ENCODE assay signal across 8 mouse cellular contexts in the genomic region with DNA sequence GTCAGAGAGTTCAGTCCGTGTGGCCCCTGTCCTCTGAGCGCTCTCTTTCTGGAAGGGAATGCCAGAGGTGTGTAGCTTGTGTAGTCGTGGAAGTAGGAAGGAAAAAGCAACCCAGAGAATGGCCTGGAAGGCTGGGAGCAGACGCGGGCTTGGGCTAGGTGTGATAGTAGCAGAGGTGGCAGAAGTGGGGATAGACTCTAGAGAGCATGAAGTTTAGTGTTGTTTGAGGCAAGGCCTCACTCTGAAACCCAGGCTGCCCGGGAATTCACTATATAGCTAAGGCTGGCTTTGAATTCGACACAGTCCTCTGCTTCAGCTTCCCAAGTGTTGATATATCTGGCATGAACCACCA. TPM values are rescaled to one million over a fixed set of nuclear protein-coding genes. Genes with fewer than 3 reads are reported as not detected.
DNase-seq lines count a peak whose midpoint lies in the region; ATAC-seq and TF ChIP-seq lines count a peak whose summit lies in the region.

No protein-coding gene starts in this region.

- H3K36me3 ChIP-seq in heart, embryonic 10.5 days, result peaks cover 27% of the 10 kb centered on the region
- peaks cover 3 to 6% of the 10 kb centered on the region in 2 experiments; a peak in 3 of 4 replicates for H3K36me3 ChIP-seq in MEL (ENCODE audit: control insufficient read depth in 1 of 2, insufficient read depth in 2 of 2, low read length in 2 of 2)
- peaks cover 31% of the 10 kb centered on the region for H3K36me3 ChIP-seq in hindbrain, embryonic 12.5 days
- peaks cover 33% of the 10 kb centered on the region for H3K36me3 ChIP-seq in midbrain, embryonic 10.5 days

- no peak for TF ChIP-seq RAD21 in MEL (IDR thresholded peaks at IDR 0.05; ENCODE audit: low read depth, low read length)

- no peak for TF ChIP-seq POLR2A in MEL (IDR thresholded peaks at IDR 0.05; ENCODE audit: control insufficient read depth in 1 of 2, insufficient read depth in 1 of 2, low read depth in 1 of 2, low read length in 2 of 2, poor library complexity in 1 of 2)

- 1% methylated on average over 7 of the region's 7 CpGs for WGBS in heart, embryonic 10.5 days
- 2% methylated on average over 7 of the region's 7 CpGs for WGBS in hindbrain, embryonic 12.5 days
- WGBS in midbrain, embryonic 10.5 days, result under 1% methylated on average over 7 of the region's 7 CpGs

- H3K79me2 ChIP-seq in MEL (ENCODE audit: control insufficient read depth, insufficient read depth, low read length, poor library complexity), result peaks cover 23% of the 10 kb centered on the region

- peak overlapping the region; percentile 86 for H3K27ac ChIP-seq in heart, embryonic 10.5 days
- H3K27ac ChIP-seq in MEL (ENCODE audit: control insufficient read depth, low read depth, low read length), result peak overlapping the region; percentile 45
- H3K27ac ChIP-seq in hindbrain, embryonic 12.5 days, result no peak overlapping the region
- H3K27ac ChIP-seq in midbrain, embryonic 10.5 days (replicated peaks), result peak overlapping the region; percentile 87

- peak overlapping the region; percentile 83 for H3K4me3 ChIP-seq in heart, embryonic 10.5 days
- peak overlapping the region; percentile 84 to 88 for H3K4me3 ChIP-seq in MEL (ENCODE audit: control insufficient read depth in 1 of 2, insufficient read depth in 1 of 2, low read depth in 2 of 2, low read length in 2 of 2)
- peak overlapping the region; percentile 58 for H3K4me3 ChIP-seq in hindbrain, embryonic 12.5 days
- H3K4me3 ChIP-seq in midbrain, embryonic 10.5 days, result peak overlapping the region; percentile 90

- peaks cover 20% of the 10 kb centered on the region for H3K4me1 ChIP-seq in heart, embryonic 10.5 days
- peaks cover 3 to 9% of the 10 kb centered on the region in 2 experiments; a peak in 2 of 4 replicates for H3K4me1 ChIP-seq in MEL (ENCODE audit: control insufficient read depth in 1 of 2, insufficient read depth in 2 of 2, low read length in 2 of 2)
- H3K4me1 ChIP-seq in hindbrain, embryonic 12.5 days, result peaks cover 19% of the 10 kb centered on the region
- peaks cover 23% of the 10 kb centered on the region for H3K4me1 ChIP-seq in midbrain, embryonic 10.5 days

- no peak for TF ChIP-seq EP300 in MEL (IDR thresholded peaks at IDR 0.05; ENCODE audit: low read depth in 1 of 2, low read length in 2 of 2)

- H3K9me3 ChIP-seq in heart, embryonic 10.5 days, result no peaks in the 10 kb centered on the region
- no peaks in the 10 kb centered on the region for H3K9me3 ChIP-seq in MEL (replicated peaks; ENCODE audit: insufficient read depth, low read length)
- no peaks in the 10 kb centered on the region for H3K9me3 ChIP-seq in hindbrain, embryonic 12.5 days (replicated peaks)
- no peaks in the 10 kb centered on the region for H3K9me3 ChIP-seq in midbrain, embryonic 10.5 days (replicated peaks)

- no peak for TF ChIP-seq CTCF in MEL (IDR thresholded peaks at IDR 0.05 in 2 of 3, conservative IDR thresholded peaks at IDR 0.05 in 1 of 3; ENCODE audit: control insufficient read depth in 1 of 3, insufficient read depth in 1 of 3, low read depth in 2 of 3, low read length in 3 of 3, poor library complexity in 1 of 3, severe bottlenecking in 1 of 3)

- no peaks in the 10 kb centered on the region for H3K27me3 ChIP-seq in heart, embryonic 10.5 days (ENCODE audit: insufficient read depth, poor library complexity, severe bottlenecking)
- no peaks in the 10 kb centered on the region for H3K27me3 ChIP-seq in MEL (ENCODE audit: control insufficient read depth in 1 of 2, insufficient read depth in 2 of 2, low read length in 2 of 2)
- H3K27me3 ChIP-seq in hindbrain, embryonic 12.5 days, result no peaks in the 10 kb centered on the region; the same call in 1 of the 2 replicates
- H3K27me3 ChIP-seq in midbrain, embryonic 10.5 days (ENCODE audit: low read depth, poor library complexity, severe bottlenecking), result peaks cover 8% of the 10 kb centered on the region; the same call in 1 of the 2 replicates

- peak overlapping the region; percentile 85 for H3K9ac ChIP-seq in MEL (ENCODE audit: control insufficient read depth, low read depth, low read length, poor library complexity, severe bottlenecking)
- H3K9ac ChIP-seq in hindbrain, embryonic 12.5 days, result peak overlapping the region; percentile 77

- peak overlapping the region; percentile 94 for H3K4me2 ChIP-seq in hindbrain, embryonic 12.5 days (replicated peaks)

- no peak for DNase-seq in heart, embryonic 10.5 days (ENCODE audit: low spot score)
- DNase-seq in heart, adult 9 months (ENCODE audit: low spot score in 2 of 2), result no peak
- DNase-seq in MEL (ENCODE audit: low read depth, low spot score), result no peak
- DNase-seq in midbrain, embryonic 10.5 days (ENCODE audit: low spot score), result no peak
- no peak for DNase-seq in layer of hippocampus, postnatal 14 days (ENCODE audit: low spot score in 2 of 2)
- DNase-seq in cerebellum, postnatal 14 days, result no peak
- DNase-seq in adrenal gland, postnatal 10 days, result no peak

- peak; percentile 64; the same call in 1 of the 2 replicates for ATAC-seq in hindbrain, embryonic 12.5 days (ENCODE audit: low FRiP score)

TF ChIP-seq in MEL, 35 proteins besides CTCF, POLR2A, EP300 and RAD21:
- TF ChIP-seq USF2 (IDR thresholded peaks at IDR 0.05; ENCODE audit: borderline replicate concordance in 1 of 2, insufficient read depth in 1 of 2, low read depth in 1 of 2, low read length in 2 of 2) (no peak), ETS1 (IDR thresholded peaks at IDR 0.05; ENCODE audit: low read depth, low read length) (0 out of 2 replicates have a peak, but pooled peaks have one; percentile 7)

RNA-seq across cellular contexts. Expression of a gene that starts 0.5 kb away (rescaled TPM):
- 6.0 and 8.1 TPM in 2 replicates for polyA plus RNA-seq in heart, embryonic 10.5 days (2016; fragmentation: Nextera tagmentation; extraction: Ambion mirVana)
- total RNA-seq in MEL (2012; rRNA removed), result 4.0 and 4.9 TPM in 2 replicates
- 1 to 10 TPM in 1 of 2 experiments, not detected in 1; 9.3 TPM for polyA plus RNA-seq in MEL (2012; ENCODE audit: insufficient read depth in 1 of 2, insufficient read length in 2 of 2, low read depth in 1 of 2, low replicate concordance in 2 of 2, missing spikeins in 1 of 2)
- 13.4 and 15.8 TPM in 2 replicates for polyA plus RNA-seq in hindbrain, embryonic 12.5 days (2016; fragmentation: Nextera tagmentation; extraction: Ambion mirVana)
- polyA plus RNA-seq in midbrain, embryonic 10.5 days (2016; fragmentation: Nextera tagmentation; extraction: Ambion mirVana), result 7.8 and 10.0 TPM in 2 replicates
- total RNA-seq in layer of hippocampus, postnatal 14 days (2021), result 10 to 100 TPM; 12.4 to 13.5 TPM
- total RNA-seq in adrenal gland, postnatal 10 days (2021), result 1 to 10 TPM; 3.5 to 3.7 TPM

RNA-seq across cellular contexts. Expression of a gene that starts 0.7 kb away (rescaled TPM):
- 289 and 326 TPM in 2 replicates for polyA plus RNA-seq in heart, embryonic 10.5 days (2016; fragmentation: Nextera tagmentation; extraction: Ambion mirVana)
- total RNA-seq in MEL (2012; rRNA removed), result 362 and 423 TPM in 2 replicates
- 100 to 1,000 TPM in 1 of 2 experiments, not detected in 1; 510 TPM for polyA plus RNA-seq in MEL (2012; ENCODE audit: insufficient read depth in 1 of 2, insufficient read length in 2 of 2, low read depth in 1 of 2, low replicate concordance in 2 of 2, missing spikeins in 1 of 2)
- 298 and 337 TPM in 2 replicates for polyA plus RNA-seq in hindbrain, embryonic 12.5 days (2016; fragmentation: Nextera tagmentation; extraction: Ambion mirVana)
- polyA plus RNA-seq in midbrain, embryonic 10.5 days (2016; fragmentation: Nextera tagmentation; extraction: Ambion mirVana), result 344 and 395 TPM in 2 replicates
- 100 to 1,000 TPM; 114 to 125 TPM for total RNA-seq in layer of hippocampus, postnatal 14 days (2021)
- 100 to 1,000 TPM; 145 TPM for total RNA-seq in adrenal gland, postnatal 10 days (2021)

RNA-seq across cellular contexts. Expression of a gene that starts 23.5 kb away (rescaled TPM):
- polyA plus RNA-seq in heart, embryonic 10.5 days (2016; fragmentation: Nextera tagmentation; extraction: Ambion mirVana), result 0.34 and 1.6 TPM in 2 replicates
- not detected in 2 replicates for total RNA-seq in MEL (2012; rRNA removed)
- polyA plus RNA-seq in MEL (2012; ENCODE audit: insufficient read depth in 1 of 2, insufficient read length in 2 of 2, low read depth in 1 of 2, low replicate concordance in 2 of 2, missing spikeins in 1 of 2), result not detected
- 12.4 and 19.5 TPM in 2 replicates for polyA plus RNA-seq in hindbrain, embryonic 12.5 days (2016; fragmentation: Nextera tagmentation; extraction: Ambion mirVana)
- polyA plus RNA-seq in midbrain, embryonic 10.5 days (2016; fragmentation: Nextera tagmentation; extraction: Ambion mirVana), result 0.61 and 2.5 TPM in 2 replicates
- total RNA-seq in layer of hippocampus, postnatal 14 days (2021), result 10 to 100 TPM; 52.2 to 54.1 TPM
- total RNA-seq in adrenal gland, postnatal 10 days (2021), result 1 to 10 TPM; 4.7 to 5.3 TPM

RNA-seq across cellular contexts. Expression of a gene that starts 32.8 kb away (rescaled TPM):
- polyA plus RNA-seq in heart, embryonic 10.5 days (2016; fragmentation: Nextera tagmentation; extraction: Ambion mirVana), result 13.1 and 14.5 TPM in 2 replicates
- 4.1 and 4.8 TPM in 2 replicates for total RNA-seq in MEL (2012; rRNA removed)
- 10 to 100 TPM in 1 of 2 experiments, not detected in 1; 13.5 TPM for polyA plus RNA-seq in MEL (2012; ENCODE audit: insufficient read depth in 1 of 2, insufficient read length in 2 of 2, low read depth in 1 of 2, low replicate concordance in 2 of 2, missing spikeins in 1 of 2)
- 12.4 and 16.3 TPM in 2 replicates for polyA plus RNA-seq in hindbrain, embryonic 12.5 days (2016; fragmentation: Nextera tagmentation; extraction: Ambion mirVana)
- polyA plus RNA-seq in midbrain, embryonic 10.5 days (2016; fragmentation: Nextera tagmentation; extraction: Ambion mirVana), result 5.2 and 7.1 TPM in 2 replicates
- 10 to 100 TPM; 36.5 to 39.3 TPM for total RNA-seq in layer of hippocampus, postnatal 14 days (2021)
- total RNA-seq in adrenal gland, postnatal 10 days (2021), result 10 to 100 TPM; 29.0 to 33.4 TPM
